Mouse (Mus musculus): ENCODE measurements at regions not wholly inside any gene's neighbourhood (a gene's known extent, or its start where the extent isn't known, plus 50 kb on each side); places are given as distances from the start of the nearest gene placed in this dataset.

DNA sequence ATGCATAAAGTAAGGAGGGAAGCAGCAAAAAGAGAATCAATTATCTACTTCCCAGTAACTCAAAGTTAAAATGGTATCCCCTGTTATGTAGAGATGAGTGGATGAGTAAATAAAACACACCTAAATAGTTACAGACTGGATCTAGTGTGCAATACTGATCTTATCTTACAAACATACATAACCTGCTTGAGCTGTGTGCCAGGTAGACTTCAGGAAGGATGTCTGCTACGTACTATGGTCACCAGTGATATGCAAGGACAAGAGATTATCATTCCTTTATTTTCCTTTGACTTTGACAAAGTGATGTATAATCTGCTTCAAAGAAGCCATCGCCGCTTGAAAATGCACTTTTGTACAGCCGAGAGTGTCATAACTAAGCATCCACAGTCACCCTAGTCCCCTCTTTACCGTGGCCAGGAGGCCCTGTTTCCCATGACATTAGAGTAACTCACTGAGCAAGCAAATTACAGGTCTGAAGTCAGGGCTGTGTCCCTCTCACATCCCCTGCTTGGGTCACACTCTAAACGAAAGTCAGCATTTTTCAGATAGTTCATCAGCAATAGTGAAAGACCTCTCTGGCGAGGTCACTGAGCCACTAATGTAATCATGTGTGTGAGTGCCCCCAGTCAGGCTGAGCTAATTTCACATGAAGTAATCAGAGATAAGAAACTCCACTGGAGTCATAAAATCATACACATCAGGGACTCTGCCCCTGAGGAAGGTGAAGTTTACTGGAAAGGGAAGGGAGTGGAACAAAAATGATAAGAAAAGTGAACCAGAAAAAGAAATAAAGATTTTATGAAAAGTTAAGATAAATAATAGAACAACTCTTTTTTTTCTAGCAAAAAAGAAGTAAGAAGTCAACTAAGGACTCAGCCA lies 929.8 kb upstream of the Gm7489 start:
- no peak for DNase-seq (ENCODE audit: extremely low read depth, insufficient read length, low spot score)

DNA sequence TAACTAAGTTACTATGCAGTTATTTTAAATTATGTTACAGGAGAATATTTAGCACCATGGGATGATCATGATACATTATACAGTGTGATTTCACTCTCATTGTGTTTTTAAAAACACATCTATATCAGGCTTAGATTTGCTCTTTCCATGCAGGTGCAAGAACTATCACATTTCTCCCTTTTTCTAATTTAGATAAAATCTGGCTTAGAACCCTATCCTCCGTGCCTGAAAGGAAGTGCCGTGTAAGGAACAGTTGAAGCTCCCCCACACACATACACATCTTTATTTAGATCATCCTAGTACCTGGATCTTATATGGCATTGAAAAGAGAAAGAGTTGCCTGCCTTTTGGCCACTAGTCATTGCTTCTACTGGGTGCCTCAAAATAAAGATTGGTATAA lies 925.0 kb upstream of the Gm7489 start:
- DNase-seq (ENCODE audit: extremely low read depth, insufficient read length, low spot score), result no peak

DNA sequence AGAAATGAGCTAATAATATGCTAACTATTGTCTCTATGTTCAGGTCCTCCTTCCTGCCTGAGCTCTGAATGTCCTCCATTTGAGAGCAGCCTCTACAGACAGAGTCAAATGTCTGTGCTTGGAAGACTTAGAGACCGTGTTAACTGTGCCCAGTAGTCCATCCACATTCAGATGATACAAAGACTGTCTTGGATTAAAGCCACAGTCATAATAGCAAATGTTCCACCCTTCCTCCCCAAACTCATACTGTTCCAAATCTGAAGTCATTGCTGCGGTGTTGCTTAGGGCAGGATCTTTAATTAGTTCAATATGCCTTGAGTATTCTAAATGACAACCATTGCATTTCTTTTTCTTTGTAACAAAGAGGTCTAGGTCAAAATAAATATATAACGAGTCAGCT lies 923.2 kb upstream of the Gm7489 start:
- no peak for DNase-seq (ENCODE audit: extremely low read depth, insufficient read length, low spot score)

DNA sequence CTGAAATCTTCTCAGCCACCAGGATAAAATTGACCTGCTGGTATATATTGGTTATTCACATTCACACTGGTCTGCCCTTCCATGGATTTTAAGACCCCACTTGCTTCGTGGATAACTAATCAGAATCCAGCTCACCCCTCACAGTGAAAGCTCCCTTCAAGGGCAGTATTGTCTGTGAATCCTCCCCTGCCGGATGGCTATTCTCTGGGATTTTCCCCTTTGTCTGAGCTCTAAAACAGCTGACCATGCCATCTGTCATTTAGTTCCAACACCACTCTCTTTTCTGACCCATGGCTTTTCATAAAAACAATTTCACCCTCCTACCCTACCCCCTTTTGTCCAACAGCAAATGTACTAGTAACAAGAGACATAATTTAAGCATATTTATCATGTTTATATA lies 920.8 kb upstream of the Gm7489 start:
- no peak for DNase-seq (ENCODE audit: extremely low read depth, insufficient read length, low spot score)

DNA sequence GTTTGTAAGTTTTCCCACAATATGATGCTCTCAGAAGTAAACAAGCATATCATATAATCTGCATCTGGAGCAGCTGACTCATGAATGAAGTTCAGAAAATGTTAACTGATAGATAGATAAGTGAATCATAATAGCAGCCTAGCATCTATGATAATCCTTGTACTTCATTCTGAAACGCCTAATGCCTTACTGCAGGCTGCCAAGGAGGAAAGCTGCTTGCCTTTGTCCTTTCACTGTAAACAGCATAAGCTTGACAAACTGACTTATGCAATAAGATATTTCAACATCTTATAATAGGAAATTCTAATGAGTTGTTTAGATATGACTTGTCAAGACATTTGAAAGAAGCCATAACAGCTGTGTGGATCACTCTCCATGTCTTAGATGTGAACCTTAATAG lies 920.3 kb upstream of the Gm7489 start:
- DNase-seq (ENCODE audit: extremely low read depth, insufficient read length, low spot score), result no peak

DNA sequence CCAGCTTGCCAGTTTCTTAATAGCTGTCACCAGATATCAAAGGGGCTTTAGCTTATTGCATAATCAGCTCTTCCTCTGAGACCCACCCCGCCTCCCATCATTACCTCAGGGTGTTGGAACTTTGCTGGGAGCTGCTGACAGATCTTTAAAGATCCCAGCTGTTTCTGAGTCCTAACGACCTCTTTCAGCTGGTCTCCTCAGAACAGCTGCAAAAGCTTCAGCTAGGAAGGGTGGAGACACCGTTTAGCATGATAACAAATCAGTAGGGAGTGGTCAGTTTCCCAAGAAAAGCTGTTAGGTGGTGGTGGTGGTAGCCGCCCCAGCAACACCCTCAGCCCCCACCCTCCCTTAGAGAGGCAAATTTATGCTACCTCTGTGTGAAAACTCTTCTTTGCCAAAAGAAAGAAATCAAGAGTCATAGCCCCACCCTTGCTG lies 916.9 kb upstream of the Gm7489 start:
- DNase-seq (ENCODE audit: extremely low read depth, insufficient read length, low spot score), result no peak

DNA sequence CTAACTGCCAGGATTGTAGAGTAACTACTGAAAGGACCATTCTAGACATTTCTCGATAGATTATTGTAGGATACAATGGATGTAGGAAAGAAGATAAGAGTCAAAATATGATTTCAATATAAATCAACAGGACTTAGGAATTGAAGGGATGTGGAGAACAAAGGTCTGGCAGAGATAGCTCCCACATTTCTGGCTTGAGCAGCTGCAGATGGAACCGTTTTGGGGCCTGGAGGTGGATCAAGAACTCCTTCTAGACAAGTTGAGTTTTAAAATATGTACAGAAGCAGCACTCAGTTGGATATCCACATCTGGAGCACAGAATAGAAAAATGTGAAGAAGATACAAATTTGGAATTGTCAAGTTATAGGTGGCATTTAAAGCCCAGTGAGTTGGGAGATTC lies 901.9 kb upstream of the Gm7489 start:
- DNase-seq (ENCODE audit: extremely low read depth, insufficient read length, low spot score), result no peak

DNA sequence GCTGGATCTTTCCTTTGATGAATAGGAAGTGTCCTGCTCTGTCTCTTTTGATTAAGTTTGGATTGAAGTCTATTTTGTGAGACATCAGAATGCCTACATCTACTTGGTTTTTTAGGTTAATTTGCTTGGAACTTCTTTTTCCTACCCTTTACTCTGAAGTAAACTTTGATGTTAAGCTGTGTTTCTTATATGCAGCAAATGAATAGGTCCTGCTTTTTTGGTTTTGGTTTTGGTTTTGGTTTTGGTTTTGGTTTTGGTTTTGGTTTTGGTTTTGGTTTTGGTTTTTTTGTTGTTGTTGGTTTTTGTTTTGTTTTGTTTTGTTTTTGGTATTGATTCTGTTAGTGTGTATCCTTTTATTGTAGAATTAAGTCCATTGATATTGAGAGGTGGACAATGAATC lies 894.1 kb upstream of the Gm7489 start:
- DNase-seq (ENCODE audit: extremely low read depth, insufficient read length, low spot score), result no peak

DNA sequence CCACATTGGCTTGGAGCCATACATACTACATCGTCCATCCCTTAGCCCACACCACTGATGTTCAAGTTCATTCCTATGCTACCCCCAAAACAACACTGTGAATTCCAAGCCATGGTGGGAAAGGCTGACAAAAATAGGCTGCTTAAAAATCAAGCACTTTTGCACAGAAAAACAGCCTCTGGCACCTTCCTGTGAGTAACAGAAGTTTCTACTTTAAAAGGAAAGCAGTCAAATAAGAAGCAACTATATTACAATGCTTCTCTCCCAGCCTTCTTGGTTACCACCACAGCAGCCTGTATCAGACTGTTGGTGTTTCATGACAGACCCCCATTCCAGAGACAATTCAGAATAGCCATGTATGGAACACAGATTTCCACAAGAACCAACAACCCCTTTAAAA lies 890.4 kb upstream of the Gm7489 start:
- no peak for DNase-seq (ENCODE audit: extremely low read depth, insufficient read length, low spot score)

DNA sequence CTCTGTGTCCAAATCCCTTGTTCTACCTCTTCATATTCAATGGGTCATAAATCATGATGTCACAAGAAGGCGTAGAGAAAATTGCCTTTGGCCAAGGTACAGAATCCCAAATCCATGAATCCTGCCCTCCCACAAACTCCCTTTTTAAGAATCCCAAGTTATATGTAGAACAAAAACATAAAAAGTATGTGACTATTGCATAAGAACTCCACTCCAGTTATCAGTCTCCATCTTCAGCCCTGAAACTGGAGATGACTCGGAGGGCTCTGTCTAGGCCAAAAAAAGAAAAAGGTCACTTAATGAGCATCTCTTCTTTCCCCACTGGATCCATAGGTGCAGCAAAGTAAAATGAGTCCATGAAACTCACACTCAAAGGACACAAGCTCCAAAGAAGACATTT lies 885.5 kb upstream of the Gm7489 start:
- DNase-seq (ENCODE audit: extremely low read depth, insufficient read length, low spot score), result no peak

DNA sequence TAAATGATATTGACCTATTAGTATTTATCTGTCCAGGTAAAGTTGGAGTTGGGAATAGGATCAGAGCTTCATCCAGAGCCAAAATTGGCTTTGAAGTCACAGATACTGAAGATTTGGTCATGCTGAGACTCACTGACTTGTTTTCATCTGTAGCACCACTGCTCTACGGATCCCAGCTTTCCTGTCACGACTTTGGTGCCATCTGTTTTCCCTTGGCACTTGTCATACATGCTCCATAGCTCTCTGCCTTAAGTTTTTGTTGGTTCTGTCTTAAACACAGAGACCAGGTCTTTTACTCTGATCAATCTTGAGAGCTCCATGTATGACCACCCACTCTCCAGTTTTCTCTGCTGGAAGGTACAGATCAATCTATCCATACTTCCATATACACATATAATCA lies 884.9 kb upstream of the Gm7489 start:
- DNase-seq (ENCODE audit: extremely low read depth, insufficient read length, low spot score), result no peak

DNA sequence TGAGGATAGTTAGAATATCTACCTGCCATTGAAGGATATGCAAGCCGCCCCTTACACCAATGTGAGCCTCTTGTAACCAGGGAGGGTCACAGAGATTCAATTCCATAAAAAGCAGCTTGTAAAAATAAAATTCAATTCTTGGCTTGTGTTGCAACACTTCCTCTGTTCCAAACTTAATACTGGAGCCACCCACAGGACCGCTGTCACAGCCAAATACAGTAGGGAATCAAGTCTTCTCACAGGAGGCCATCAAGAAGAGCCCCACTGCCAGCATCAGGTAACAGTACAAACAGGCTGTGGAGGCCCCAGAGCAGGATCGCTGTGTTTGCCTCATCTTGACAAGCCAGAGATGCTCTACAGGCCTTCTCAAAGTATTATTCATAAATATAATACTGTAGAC lies 883.3 kb upstream of the Gm7489 start:
- DNase-seq (ENCODE audit: extremely low read depth, insufficient read length, low spot score), result no peak

DNA sequence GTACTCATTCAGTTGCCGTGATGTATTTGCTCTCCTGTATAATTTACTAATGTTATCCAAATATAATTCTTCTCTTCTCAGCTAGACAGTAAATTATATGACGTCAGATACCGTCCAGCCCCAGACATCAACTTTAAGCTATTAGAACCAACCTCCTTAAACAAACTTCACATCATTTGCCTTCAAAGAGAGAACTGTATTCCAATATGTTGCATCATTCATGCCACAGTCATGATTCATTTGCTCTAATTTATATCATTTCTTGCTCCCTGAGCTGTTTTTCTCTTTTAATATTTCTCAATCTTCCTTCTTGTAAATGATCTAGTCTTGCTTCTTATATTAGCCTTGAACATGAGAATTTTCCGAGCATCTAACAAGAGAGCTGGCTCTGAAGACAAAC lies 882.7 kb upstream of the Gm7489 start:
- DNase-seq (ENCODE audit: extremely low read depth, insufficient read length, low spot score), result no peak

DNA sequence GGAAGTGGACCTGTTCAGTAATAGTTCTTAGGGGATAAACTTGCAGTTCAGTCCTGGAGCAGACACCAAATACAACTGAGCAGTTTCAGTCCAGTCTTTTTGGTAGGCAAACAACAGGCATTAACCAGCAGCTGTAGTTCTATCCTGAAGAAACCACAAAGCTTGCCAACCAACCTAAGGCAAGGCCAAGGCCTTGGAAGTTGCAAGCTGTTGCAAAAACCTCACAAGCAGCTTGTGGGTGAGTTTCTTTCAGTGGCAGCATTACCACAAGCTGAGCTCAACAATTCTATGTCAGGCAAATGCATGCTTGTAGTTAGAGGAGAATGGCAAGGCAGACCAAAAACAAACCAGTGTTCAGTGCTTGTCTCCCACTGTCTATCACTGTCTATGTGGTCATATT lies 880.6 kb upstream of the Gm7489 start:
- no peak for DNase-seq (ENCODE audit: extremely low read depth, insufficient read length, low spot score)

DNA sequence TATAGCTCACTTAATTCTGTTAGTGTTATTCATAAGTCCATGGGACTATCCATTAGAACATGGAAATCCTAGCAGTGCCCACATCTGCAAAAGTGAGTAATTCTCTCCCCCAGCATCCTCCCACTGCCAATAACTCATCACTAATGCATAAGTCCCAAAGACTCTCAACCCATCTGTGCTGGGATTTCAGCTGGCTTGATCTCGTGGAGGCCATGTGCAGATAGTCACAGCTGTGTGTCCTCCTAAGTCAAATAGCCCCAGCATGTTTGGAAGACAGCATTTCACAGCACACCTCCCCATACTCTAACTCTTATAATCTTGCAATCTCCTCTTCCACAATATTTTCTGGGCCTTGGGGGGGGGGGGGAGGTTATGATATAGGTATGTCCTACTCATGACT lies 877.9 kb upstream of the Gm7489 start:
- DNase-seq (ENCODE audit: extremely low read depth, insufficient read length, low spot score), result no peak

DNA sequence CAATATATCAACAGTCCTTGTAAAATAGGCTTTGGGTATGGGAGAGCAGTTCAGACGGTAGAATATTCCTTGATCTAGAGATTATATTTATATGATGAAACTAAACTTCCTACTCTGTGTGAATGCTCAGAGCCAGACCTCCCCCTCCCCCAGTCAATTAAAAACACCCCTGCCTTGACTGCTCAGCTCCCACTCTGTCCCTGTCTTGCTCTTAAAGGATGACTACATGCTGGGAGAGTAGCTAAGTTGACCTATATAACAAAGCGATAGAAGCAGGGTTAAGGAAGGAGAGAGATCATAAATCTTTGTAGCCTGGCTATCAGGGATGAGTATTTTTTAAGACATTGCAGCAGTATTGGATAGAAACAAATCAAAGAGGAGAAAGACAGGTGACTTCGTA lies 875.4 kb upstream of the Gm7489 start:
- DNase-seq (ENCODE audit: extremely low read depth, insufficient read length, low spot score), result no peak
